Mouse (Mus musculus) forebrain, postnatal 0 days (tissue): ENCODE measurements around the gene Bok. TPM values are rescaled to one million over a fixed set of nuclear protein-coding genes. Genes with fewer than 3 reads are reported as not detected.

Source experiments
- ATAC-seq: fragments of 200-750 bp; cut with Nextera tagmentation; 2 replicates; pipeline ENCODE4 v1.8.0; 2017; ENCODE audit warnings: mild to moderate bottlenecking, moderate library complexity
- DNase-seq: peaks from one replicate; pipeline ENCODE4 v3.0.0-alpha.2; 2015
- H3K27ac ChIP-seq: fragments of 300-500 bp; sonication (generic); 2 replicates; pipeline ENCODE4 v1.5.1; 2014; ENCODE audit warnings: low read depth, mild to moderate bottlenecking, antibody characterized with exemption, low read length, moderate library complexity, mixed read lengths
- H3K27me3 ChIP-seq: fragments of 300-500 bp; sonication (generic); 2 replicates; pipeline ENCODE4 v1.6.1; 2014; ENCODE audit warnings: mild to moderate bottlenecking, low read length, mixed read lengths; ENCODE audit not compliant: insufficient read depth
- H3K36me3 ChIP-seq: fragments of 300-500 bp; sonication (generic); 2 replicates; pipeline ENCODE4 v1.6.1; 2014; ENCODE audit warnings: mild to moderate bottlenecking, moderate library complexity; ENCODE audit not compliant: insufficient read depth
- H3K4me1 ChIP-seq: fragments of 300-500 bp; sonication (generic); 2 replicates; pipeline ENCODE4 v1.6.1; 2014; ENCODE audit warnings: antibody characterized with exemption; ENCODE audit not compliant: insufficient read depth
- H3K4me2 ChIP-seq: fragments of 300-500 bp; sonication (generic); 2 replicates; pipeline ENCODE4 v1.6.1; 2014; ENCODE audit warnings: low read depth, mild to moderate bottlenecking, moderate library complexity
- H3K4me3 ChIP-seq: fragments of 300-500 bp; sonication (generic); 2 replicates; pipeline ENCODE4 v1.5.1; 2014; ENCODE audit warnings: low read depth, low read length, mixed read lengths
- H3K9ac ChIP-seq: fragments of 300-500 bp; sonication (generic); 2 replicates; pipeline ENCODE4 v1.6.1; 2014; ENCODE audit warnings: mild to moderate bottlenecking
- H3K9me3 ChIP-seq: fragments of 300-500 bp; sonication (generic); 2 replicates; pipeline ENCODE4 v1.6.1; 2016; ENCODE audit warnings: low read length
- CTCF ChIP-seq: sonication (generic); IDR thresholded peaks from 2 replicates; pipeline ENCODE4 v1.5.1; 2016; ENCODE audit warnings: antibody characterized with exemption, control low read depth, low read depth
- WGBS: fragments of 180-500 bp; shearing (Covaris S2); extraction: QIAGEN DNeasy Blood & Tissue Kit; methylation state at CpG from one replicate; pipeline ENCODE4 v1.1.7; 2014; 5-methylcytosine and 5-hydroxymethylcytosine counted together
- polyA plus RNA-seq: library from polyadenylated mRNA; unstranded; fragments of >200 nt; fragmentation: Nextera tagmentation; extraction: Ambion mirVana; gene quantifications from 2 replicates; pipeline ENCODE4 v1.2.1, GENCODE M21; 2015
- total RNA-seq: library from RNA; depleted of rRNA; stranded (reverse); fragments of >200 nt; gene quantifications from 2 replicates; pipeline ENCODE4 v1.2.3, GENCODE M21; 2014

The Bok gene
- total and polyA plus RNA-seq, 2 experiments from 2014 or later, result 94.6 to 113 TPM

GRCm38 (mm10) chr1:93691786-93692357 is 6.4 kb downstream of the Bok start:
- ATAC-seq (no peak), DNase-seq (no peak)
- H3K4me1 ChIP-seq, result peaks cover 10% of the 10 kb centered on the region
- no peaks in the 10 kb centered on the region for H3K27me3 ChIP-seq
- H3K36me3 ChIP-seq, result peaks cover 44% of the 10 kb centered on the region
- TF ChIP-seq CTCF, result no peak
- no peak overlapping the region for H3K27ac ChIP-seq
- 74% methylated on average over 10 of the region's 10 CpGs for WGBS
- H3K9me3 ChIP-seq, result no peaks in the 10 kb centered on the region
- H3K4me2 ChIP-seq, result no peak overlapping the region
- H3K9ac ChIP-seq, result no peak overlapping the region
- H3K4me3 ChIP-seq, result no peak overlapping the region

DNA sequence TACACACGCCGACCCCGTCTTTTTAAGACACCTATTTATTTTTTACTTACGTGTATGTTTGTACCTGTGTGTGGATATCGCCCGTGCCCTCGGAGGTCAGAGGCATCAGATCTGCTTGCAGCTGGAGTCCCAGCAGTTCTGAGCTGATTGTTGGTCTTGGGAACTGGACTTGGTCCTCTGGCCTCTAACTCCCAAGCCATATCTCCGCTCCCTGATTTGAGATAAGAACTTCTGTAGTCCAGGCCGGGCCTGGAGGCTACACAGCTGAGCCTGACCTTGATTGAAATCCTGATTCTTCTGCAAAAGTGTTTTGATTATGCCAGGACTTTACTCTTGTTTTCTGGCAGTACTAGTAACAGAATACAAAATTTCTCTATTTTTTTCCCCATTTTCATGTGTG is 7.3 kb downstream of the Bok start:
- Histone ChIP-seq H3K4me2 (no peak overlapping the region), H3K27me3 (no peaks in the 10 kb centered on the region), H3K9ac (no peak overlapping the region), H3K9me3 (no peaks in the 10 kb centered on the region), H3K36me3 (peaks cover 44% of the 10 kb centered on the region), H3K27ac (no peak overlapping the region), H3K4me3 (no peak overlapping the region), H3K4me1 (peaks cover 1% of the 10 kb centered on the region; the same call in 1 of the 2 replicates)
- 96% methylated on average over 9 of the region's 9 CpGs for WGBS
- no peak for DNase-seq
- TF ChIP-seq CTCF, result no peak
- no peak for ATAC-seq

DNA sequence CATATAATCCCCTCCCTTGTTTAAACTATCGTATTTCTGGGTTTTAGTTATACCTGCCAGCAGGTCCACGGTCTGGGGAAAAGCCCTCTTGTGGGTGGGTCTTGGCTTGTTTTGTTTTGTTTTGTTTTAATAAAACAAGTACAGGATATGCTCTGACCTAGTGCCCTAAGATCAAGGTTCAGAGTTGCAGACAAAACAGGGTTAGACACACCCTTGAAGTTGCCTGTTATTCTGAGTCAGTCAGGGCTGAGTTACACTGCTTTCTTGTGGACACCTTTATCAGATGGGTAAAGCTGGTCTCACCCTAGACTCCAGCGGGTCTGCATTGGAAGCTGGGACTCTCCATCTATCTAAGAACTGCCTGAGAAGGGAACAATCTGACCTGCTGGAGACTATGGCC is 8.0 kb downstream of the Bok start:
- no peaks in the 10 kb centered on the region for H3K4me1 ChIP-seq
- no peaks in the 10 kb centered on the region for H3K9me3 ChIP-seq
- H3K36me3 ChIP-seq, result peaks cover 44% of the 10 kb centered on the region
- H3K27ac ChIP-seq, result no peak overlapping the region
- H3K9ac ChIP-seq, result no peak overlapping the region
- no peak for DNase-seq
- H3K4me2 ChIP-seq, result no peak overlapping the region
- H3K4me3 ChIP-seq, result no peak overlapping the region
- TF ChIP-seq CTCF, result no peak
- 89% methylated on average over 3 of the region's 3 CpGs for WGBS
- ATAC-seq, result no peak
- H3K27me3 ChIP-seq, result no peaks in the 10 kb centered on the region

GRCm38 (mm10) chr1:93693943-93694342 is 8.5 kb downstream of the Bok start:
- Histone ChIP-seq H3K4me3 (no peak overlapping the region), H3K4me1 (no peaks in the 10 kb centered on the region), H3K4me2 (no peak overlapping the region), H3K36me3 (peaks cover 44% of the 10 kb centered on the region), H3K27ac (no peak overlapping the region), H3K9me3 (no peaks in the 10 kb centered on the region), H3K9ac (no peak overlapping the region), H3K27me3 (no peaks in the 10 kb centered on the region)
- TF ChIP-seq CTCF, result no peak
- no peak for ATAC-seq
- WGBS, result 95% methylated on average over 10 of the region's 10 CpGs
- no peak for DNase-seq

GRCm38 (mm10) chr1:93694966-93695365 is 9.5 kb downstream of the Bok start:
- H3K36me3 ChIP-seq, result peaks cover 35% of the 10 kb centered on the region
- 92% methylated on average over 6 of the region's 6 CpGs for WGBS
- TF ChIP-seq CTCF, result no peak
- no peak overlapping the region for H3K4me2 ChIP-seq
- no peak overlapping the region for H3K4me3 ChIP-seq
- no peaks in the 10 kb centered on the region for H3K4me1 ChIP-seq
- ATAC-seq, result no peak
- H3K27ac ChIP-seq, result no peak overlapping the region
- no peaks in the 10 kb centered on the region for H3K27me3 ChIP-seq
- H3K9ac ChIP-seq, result no peak overlapping the region
- DNase-seq, result no peak
- H3K9me3 ChIP-seq, result no peaks in the 10 kb centered on the region

DNA sequence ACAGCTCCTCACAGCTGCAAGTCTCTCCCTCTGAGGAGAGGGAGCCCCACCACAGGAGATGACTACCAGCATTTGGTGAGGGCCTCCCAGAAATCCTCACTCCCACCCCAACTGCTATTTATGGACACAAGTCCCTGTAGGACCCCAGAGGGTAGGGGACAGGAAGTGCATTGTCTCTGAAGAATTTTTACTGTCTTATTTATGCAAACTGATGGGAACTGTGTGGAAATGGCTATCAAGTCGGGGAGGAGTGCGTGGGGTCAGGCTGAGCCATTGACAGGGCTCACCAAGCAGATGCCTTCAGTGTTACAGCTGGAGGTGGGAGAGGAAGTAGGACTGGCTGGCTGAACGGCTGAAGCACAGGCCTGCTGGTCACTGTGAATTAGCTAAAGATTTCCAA is 11.9 kb downstream of the Bok start:
- DNase-seq (no peak), ATAC-seq (no peak)
- H3K9me3 ChIP-seq, result no peaks in the 10 kb centered on the region
- no peak for TF ChIP-seq CTCF
- 78% methylated on average over 3 of the region's 3 CpGs for WGBS
- no peak overlapping the region for H3K27ac ChIP-seq
- H3K4me3 ChIP-seq, result no peak overlapping the region
- no peak overlapping the region for H3K9ac ChIP-seq
- no peaks in the 10 kb centered on the region for H3K4me1 ChIP-seq
- H3K4me2 ChIP-seq, result no peak overlapping the region
- peaks cover 19% of the 10 kb centered on the region for H3K36me3 ChIP-seq
- no peaks in the 10 kb centered on the region for H3K27me3 ChIP-seq

GRCm38 (mm10) chr1:93699159-93699558 is 13.7 kb downstream of the Bok start:
- ATAC-seq (no peak), DNase-seq (no peak)
- 70% methylated on average over 4 of the region's 4 CpGs for WGBS
- no peaks in the 10 kb centered on the region for H3K27me3 ChIP-seq
- H3K4me1 ChIP-seq, result no peaks in the 10 kb centered on the region
- TF ChIP-seq CTCF, result no peak
- no peak overlapping the region for H3K4me2 ChIP-seq
- no peak overlapping the region for H3K27ac ChIP-seq
- no peak overlapping the region for H3K9ac ChIP-seq
- H3K4me3 ChIP-seq, result no peak overlapping the region
- peaks cover 28% of the 10 kb centered on the region for H3K36me3 ChIP-seq
- H3K9me3 ChIP-seq, result no peaks in the 10 kb centered on the region

DNA sequence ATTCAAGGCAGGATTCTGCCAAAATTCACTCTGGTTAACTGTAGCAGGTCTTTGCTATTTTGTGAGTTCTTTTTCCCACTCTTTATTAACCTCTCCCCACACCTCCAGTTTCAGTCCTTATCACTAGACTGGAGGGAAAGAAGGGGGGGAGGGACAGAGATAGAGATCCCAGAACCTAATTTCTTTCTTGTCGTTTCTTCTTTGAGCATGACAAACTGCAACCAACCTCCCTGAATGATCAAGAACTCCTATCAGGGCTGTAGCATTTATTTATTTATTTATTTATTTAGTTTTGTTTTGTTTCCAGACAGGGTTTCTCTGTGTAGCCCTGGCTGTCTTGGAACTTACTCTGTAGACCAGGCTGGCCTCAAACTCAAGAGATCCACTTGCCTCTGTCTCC is 16.6 kb downstream of the Bok start:
- no peak for DNase-seq
- H3K36me3 ChIP-seq, result peaks cover 22% of the 10 kb centered on the region

More for the DNA sequence above, 16.6 kb downstream of the Bok start:
- Histone ChIP-seq H3K27ac (no peak overlapping the region), H3K27me3 (no peaks in the 10 kb centered on the region), H3K9ac (no peak overlapping the region), H3K4me2 (no peak overlapping the region), H3K4me1 (no peaks in the 10 kb centered on the region), H3K9me3 (no peaks in the 10 kb centered on the region), H3K4me3 (no peak overlapping the region)
- no peak for TF ChIP-seq CTCF
- no peak for ATAC-seq
- 93% methylated on average over 1 of the region's 1 CpGs for WGBS
